Mouse (Mus musculus): ENCODE data around the gene Clec4a4. TPM values are rescaled to one million over a fixed set of nuclear protein-coding genes. Genes with fewer than 3 reads are reported as not detected.
"Not testable (repeated sequence)": the region's sequence is repeated elsewhere in the genome, so short reads cannot be mapped to it uniquely, and the experiment has no call there.

Clec4a4 gene
- not detected in 2 replicates for polyA plus RNA-seq (2012; rRNA removed)

- H3K4me1 ChIP-seq (ENCODE audit: control insufficient read depth, insufficient read depth, insufficient read length, low read length) = no peaks in the 10 kb centered on the region
Measured at GRCm38 (mm10) chr6:122989876-122990437, at the start of gene Clec4a4. TSS of gene Clec4a4 (plus strand) at chr6:122990367.

GRCm38 (mm10) chr6:122946760-122947159, 43.4 kb upstream of the Clec4a4 start:
- H3K4me1 ChIP-seq (ENCODE audit: control insufficient read depth, insufficient read depth, insufficient read length, low read length) = no peaks in the 10 kb centered on the region
- H3K27ac ChIP-seq (ENCODE audit: insufficient read depth, low read depth, low read length) = no peak overlapping the region
- no peaks in the 10 kb centered on the region for H3K27me3 ChIP-seq (ENCODE audit: control insufficient read depth, insufficient read depth, low read length)
- 80% methylated on average over 2 of the region's 2 CpGs for WGBS
- H3K4me3 ChIP-seq (ENCODE audit: low read depth, low read length) = no peak overlapping the region
- no peaks in the 10 kb centered on the region for H3K36me3 ChIP-seq (ENCODE audit: control insufficient read depth, insufficient read depth, low read length)
- TF ChIP-seq POLR2A (IDR thresholded peaks at IDR 0.05; ENCODE audit: low read depth, low read length) (no peak), CTCF (IDR thresholded peaks at IDR 0.05; ENCODE audit: extremely low read depth, insufficient read length, insufficient replicate concordance, low read depth, low read length) (no peak)

More at GRCm38 (mm10) chr6:122989876-122990437, at the start of gene Clec4a4:
- Histone ChIP-seq H3K36me3 (ENCODE audit: control insufficient read depth, insufficient read depth, low read length) (no peaks in the 10 kb centered on the region), H3K4me3 (ENCODE audit: low read depth, low read length) (no peak within 1 kb of the TSS), H3K27me3 (ENCODE audit: control insufficient read depth, insufficient read depth, low read length) (no peaks in the 10 kb centered on the region), H3K27ac (ENCODE audit: insufficient read depth, low read depth, low read length) (no peak within 1 kb of the TSS)
- TF ChIP-seq POLR2A (IDR thresholded peaks at IDR 0.05; ENCODE audit: low read depth, low read length) (no peak), CTCF (IDR thresholded peaks at IDR 0.05; ENCODE audit: extremely low read depth, insufficient read length, insufficient replicate concordance, low read depth, low read length) (no peak)
- 81% methylated on average over 6 of the region's 6 CpGs for WGBS

- no peaks in the 10 kb centered on the region for H3K36me3 ChIP-seq (ENCODE audit: control insufficient read depth, insufficient read depth, low read length)
- H3K4me1 ChIP-seq (ENCODE audit: control insufficient read depth, insufficient read depth, insufficient read length, low read length) = no peaks in the 10 kb centered on the region
- no peak within 1 kb of the TSS for H3K4me3 ChIP-seq (ENCODE audit: low read depth, low read length)
- 74% methylated on average over 8 of the region's 8 CpGs for WGBS
- no peak within 1 kb of the TSS for H3K27ac ChIP-seq (ENCODE audit: insufficient read depth, low read depth, low read length)
- TF ChIP-seq CTCF (IDR thresholded peaks at IDR 0.05; ENCODE audit: extremely low read depth, insufficient read length, insufficient replicate concordance, low read depth, low read length) (no peak), POLR2A (IDR thresholded peaks at IDR 0.05; ENCODE audit: low read depth, low read length) (no peak)
- no peaks in the 10 kb centered on the region for H3K27me3 ChIP-seq (ENCODE audit: control insufficient read depth, insufficient read depth, low read length)
Measured at GRCm38 (mm10) chr6:122952401-122952800, 37.8 kb upstream of the Clec4a4 start, which contains the start of gene Clec4a3. TSS of gene Clec4a3 (plus strand) at chr6:122952515.

- Histone ChIP-seq H3K4me1 (ENCODE audit: control insufficient read depth, insufficient read depth, insufficient read length, low read length) (no peaks in the 10 kb centered on the region), H3K36me3 (ENCODE audit: control insufficient read depth, insufficient read depth, low read length) (no peaks in the 10 kb centered on the region), H3K27me3 (ENCODE audit: control insufficient read depth, insufficient read depth, low read length) (no peaks in the 10 kb centered on the region), H3K27ac (ENCODE audit: insufficient read depth, low read depth, low read length) (no peak overlapping the region), H3K4me3 (ENCODE audit: low read depth, low read length) (no peak overlapping the region)
- TF ChIP-seq CTCF (IDR thresholded peaks at IDR 0.05; ENCODE audit: extremely low read depth, insufficient read length, insufficient replicate concordance, low read depth, low read length) (no peak), POLR2A (IDR thresholded peaks at IDR 0.05; ENCODE audit: low read depth, low read length) (no peak)
- 71% methylated on average over 2 of the region's 2 CpGs for WGBS
Measured at GRCm38 (mm10) chr6:122964562-122964961, 25.6 kb upstream of the Clec4a4 start.

GRCm38 (mm10) chr6:122969048-122969447, 21.1 kb upstream of the Clec4a4 start:
- Histone ChIP-seq H3K4me1 (ENCODE audit: control insufficient read depth, insufficient read depth, insufficient read length, low read length) (no peaks in the 10 kb centered on the region), H3K27me3 (ENCODE audit: control insufficient read depth, insufficient read depth, low read length) (no peaks in the 10 kb centered on the region), H3K4me3 (ENCODE audit: low read depth, low read length) (no peak overlapping the region), H3K36me3 (ENCODE audit: control insufficient read depth, insufficient read depth, low read length) (no peaks in the 10 kb centered on the region), H3K27ac (ENCODE audit: insufficient read depth, low read depth, low read length) (no peak overlapping the region)
- 77% methylated on average over 2 of the region's 2 CpGs for WGBS
- TF ChIP-seq POLR2A (IDR thresholded peaks at IDR 0.05; ENCODE audit: low read depth, low read length) (no peak), CTCF (IDR thresholded peaks at IDR 0.05; ENCODE audit: extremely low read depth, insufficient read length, insufficient replicate concordance, low read depth, low read length) (no peak)

- not testable (repeated sequence) for H3K4me3 ChIP-seq (ENCODE audit: low read depth, low read length); H3K27me3 ChIP-seq (ENCODE audit: control insufficient read depth, insufficient read depth, low read length); H3K4me1 ChIP-seq (ENCODE audit: control insufficient read depth, insufficient read depth, insufficient read length, low read length); H3K27ac ChIP-seq (ENCODE audit: insufficient read depth, low read depth, low read length); H3K36me3 ChIP-seq (ENCODE audit: control insufficient read depth, insufficient read depth, low read length)
- 64% methylated on average over 2 of the region's 2 CpGs for WGBS
Measured at GRCm38 (mm10) chr6:123004696-123005095, 14.5 kb downstream of the Clec4a4 start.

- no peaks in the 10 kb centered on the region for H3K36me3 ChIP-seq (ENCODE audit: control insufficient read depth, insufficient read depth, low read length)
- WGBS = 52% methylated on average over 1 of the region's 1 CpGs
- no peak overlapping the region for H3K27ac ChIP-seq (ENCODE audit: insufficient read depth, low read depth, low read length)
- H3K4me1 ChIP-seq (ENCODE audit: control insufficient read depth, insufficient read depth, insufficient read length, low read length) = no peaks in the 10 kb centered on the region
- no peaks in the 10 kb centered on the region for H3K27me3 ChIP-seq (ENCODE audit: control insufficient read depth, insufficient read depth, low read length)
- no peak for TF ChIP-seq CTCF (IDR thresholded peaks at IDR 0.05; ENCODE audit: extremely low read depth, insufficient read length, insufficient replicate concordance, low read depth, low read length)
- TF ChIP-seq POLR2A (IDR thresholded peaks at IDR 0.05; ENCODE audit: low read depth, low read length) = no peak
- H3K4me3 ChIP-seq (ENCODE audit: low read depth, low read length) = no peak overlapping the region
Measured at GRCm38 (mm10) chr6:123005591-123005990, 15.4 kb downstream of the Clec4a4 start.

Measured in small intestine, adult 2 months (tissue).